Mouse (Mus musculus) hematopoietic multipotent progenitor cell, adult 10-12 weeks (in vitro differentiated cells): Measurements from ENCODE around the gene Trpv6. TPM values are rescaled to one million over a fixed set of nuclear protein-coding genes. Genes with fewer than 3 reads are reported as not detected.

Experiments
- polyA plus RNA-seq: library from polyadenylated mRNA; stranded (reverse); fragments of >175 nt; gene quantifications from 2 replicates; pipeline ENCODE4 v1.2.3, GENCODE M21; 2012; ENCODE audit warnings: low replicate concordance

Trpv6 gene
- polyA plus RNA-seq = not detected in 2 replicates

DNA sequence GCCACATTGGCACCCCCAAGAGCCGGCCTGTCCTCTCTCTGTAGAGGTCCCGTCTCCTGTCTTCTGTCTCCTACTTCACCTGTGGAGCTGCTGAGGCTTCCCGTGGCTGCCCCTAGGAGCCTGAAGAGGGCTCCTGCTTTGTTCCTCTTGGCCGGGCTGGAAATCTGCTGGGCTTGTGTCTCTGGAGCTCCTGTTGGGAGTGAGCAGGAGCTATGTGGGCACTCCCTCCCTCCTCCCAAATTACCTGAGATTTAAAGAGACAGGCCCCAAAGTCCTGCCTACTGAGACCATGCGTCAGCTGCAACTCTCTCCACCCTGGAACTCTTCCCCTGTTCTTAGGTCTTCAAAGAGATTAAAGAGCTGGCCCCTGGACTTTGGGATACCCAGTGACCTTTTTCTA lies at the start of gene Trpv6:
Gene Trpv6 (minus strand): TSS at position 228 of the 400 bp plus-strand sequence.

GRCm38 (mm10) chr6:41684131-41684530 lies 47.9 kb upstream of the Trpv6 start, which contains the start of gene Llcfc1:
Gene Llcfc1, plus strand, starts transcription at chr6:41684431.

DNA sequence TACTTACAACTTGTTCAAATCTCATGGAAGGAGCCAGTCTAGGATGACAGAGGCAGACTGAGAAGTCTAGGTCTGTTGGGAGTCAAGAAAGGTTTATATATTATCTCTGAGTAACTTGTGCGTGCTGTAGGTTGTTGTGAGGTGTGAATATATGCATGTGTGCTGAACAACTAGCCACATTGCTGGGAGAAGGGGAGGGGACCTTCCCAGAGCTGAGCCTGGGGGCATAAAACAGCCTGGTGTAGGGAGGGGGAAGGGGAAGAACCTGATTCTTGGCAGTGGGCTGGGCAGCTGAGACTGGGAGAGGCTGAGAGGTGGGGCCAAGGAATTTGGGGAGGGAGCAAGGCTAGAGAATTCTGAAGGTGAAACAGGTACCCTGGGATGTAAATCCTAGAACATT lies 44.5 kb upstream of the Trpv6 start, which contains the start of gene Trpv5:
Gene Trpv5 (minus strand): TSS at position 101 of the 400 bp plus-strand sequence.

DNA sequence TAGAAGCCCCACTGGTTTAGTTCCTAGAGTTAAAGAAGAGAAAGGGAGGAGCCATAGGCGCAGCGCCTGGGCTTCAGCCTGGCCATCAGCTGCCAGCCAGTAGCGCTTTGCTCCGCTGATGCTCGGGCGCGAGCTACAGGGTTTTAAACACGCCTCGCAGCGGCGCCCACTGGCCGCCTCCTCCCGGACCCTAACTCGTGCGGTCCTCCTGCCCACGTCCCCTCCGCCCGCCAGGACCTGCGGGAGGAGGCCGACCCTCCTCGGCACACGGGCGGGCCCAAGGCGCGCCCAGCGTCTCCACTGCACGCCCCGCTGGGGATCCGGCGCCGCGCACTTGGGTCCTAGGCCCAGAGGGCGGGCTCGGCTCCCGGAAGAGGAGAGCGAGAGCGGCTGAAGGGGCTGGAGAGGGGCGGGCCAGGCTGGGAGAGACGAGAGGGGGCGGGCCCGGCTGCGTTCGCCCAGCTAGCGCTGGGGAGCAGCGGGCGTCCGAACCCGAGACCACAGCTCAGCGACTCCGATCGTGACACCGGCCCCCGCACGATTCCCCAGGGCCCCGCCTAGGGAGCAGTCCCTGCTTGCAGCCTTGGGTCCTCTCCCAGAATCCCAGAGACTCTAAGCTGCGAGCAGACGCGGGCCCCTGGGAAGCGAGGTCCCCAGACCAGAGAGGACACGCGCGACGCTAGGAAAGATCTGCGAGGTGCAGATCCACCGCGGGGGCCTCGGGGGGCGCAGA lies 31.0 kb downstream of the Trpv6 start, which contains the start of gene Ephb6:
Gene Ephb6 (plus strand): TSS at position 422 of the 733 bp plus-strand sequence.

Other genes starting within 250 kb of the Trpv6 start
- not detected in 2 replicates for gene Gm5771, start 244.0 kb downstream of the Trpv6 start, polyA plus RNA-seq
- not detected in 2 replicates for gene Gm10334, start 190.3 kb downstream of the Trpv6 start, polyA plus RNA-seq
- gene Prss1, start 177.5 kb downstream of the Trpv6 start, polyA plus RNA-seq = not detected in 2 replicates
- 0.86 TPM in 1 of 2 replicates, not detected in the other for gene Prss2, start 114.6 kb downstream of the Trpv6 start, polyA plus RNA-seq
- gene Ephb6, start 30.9 kb downstream of the Trpv6 start, polyA plus RNA-seq = 12.5 and 32.3 TPM in 2 replicates
- gene Trpv5, start 44.4 kb upstream of the Trpv6 start, polyA plus RNA-seq = not detected in 2 replicates
- not detected in 2 replicates for gene Llcfc1, start 48.0 kb upstream of the Trpv6 start, polyA plus RNA-seq
- gene Kel, start 67.9 kb upstream of the Trpv6 start, polyA plus RNA-seq = 2.0 and 9.0 TPM in 2 replicates
- not detected in 2 replicates for gene Olfr459, start 138.8 kb upstream of the Trpv6 start, polyA plus RNA-seq
- gene Pip, start 211.1 kb upstream of the Trpv6 start, polyA plus RNA-seq = not detected in 2 replicates
- not detected in 2 replicates for gene Sval2, start 216.6 kb upstream of the Trpv6 start, polyA plus RNA-seq